Mouse (Mus musculus): ENCODE measurements at regions not wholly inside any gene's neighbourhood (a gene's known extent, or its start where the extent isn't known, plus 50 kb on each side); places are given as distances from the start of the nearest gene placed in this dataset.

GRCm38 (mm10) chr6:116863130-116863529, 146.4 kb upstream of the Tmem72 start:
- TF ChIP-seq POLR2A (IDR thresholded peaks at IDR 0.05; ENCODE audit: extremely low read depth, insufficient read depth, low read length) (no peak), CTCF (IDR thresholded peaks at IDR 0.05; ENCODE audit: low read depth, low read length) (no peak)

Measured in liver, adult 2 months (tissue).